Mouse (Mus musculus): ENCODE measurements around the gene Slitrk1. TPM values are rescaled to one million over a fixed set of nuclear protein-coding genes. Genes with fewer than 3 reads are reported as not detected.

Gene Slitrk1
- not detected for total RNA-seq (2018; cell fraction: chromatin; rRNA removed)
- not detected for total RNA-seq (2018; cell fraction: cytosol; rRNA removed)
- total RNA-seq (2018; cell fraction: nucleus; rRNA removed), result not detected
- not detected in 3 replicates for polyA plus RNA-seq (2018)

- 6% methylated on average over 24 of the region's 25 CpGs for WGBS (ENCODE audit: missing documents)
- no peak within 1 kb of the TSS for H3K4me3 ChIP-seq (ENCODE audit: inconsistent target)
- H3K79me2 ChIP-seq (ENCODE audit: inconsistent target), result no peaks in the 10 kb centered on the region
- H3K27ac ChIP-seq, result no peak within 1 kb of the TSS
- H3K36me3 ChIP-seq (ENCODE audit: inconsistent target), result no peaks in the 10 kb centered on the region
These were observed at the start of gene Slitrk1 for GRCm38 (mm10) chr14:108913714-108914263. TSS of gene Slitrk1 (minus strand) at chr14:108914158.

GRCm38 (mm10) chr14:108935777-108936176, 21.8 kb upstream of the Slitrk1 start:
- Histone ChIP-seq H3K4me3 (ENCODE audit: inconsistent target) (no peak overlapping the region), H3K27ac (no peak overlapping the region), H3K79me2 (ENCODE audit: inconsistent target) (no peaks in the 10 kb centered on the region), H3K36me3 (ENCODE audit: inconsistent target) (no peaks in the 10 kb centered on the region)
- 20% methylated on average over 1 of the region's 1 CpGs for WGBS (ENCODE audit: missing documents)

- no peaks in the 10 kb centered on the region for H3K36me3 ChIP-seq (ENCODE audit: inconsistent target)
- no peaks in the 10 kb centered on the region for H3K79me2 ChIP-seq (ENCODE audit: inconsistent target)
- H3K27ac ChIP-seq, result no peak overlapping the region
- 26% methylated on average over 12 of the region's 16 CpGs for WGBS (ENCODE audit: missing documents)
- H3K4me3 ChIP-seq (ENCODE audit: inconsistent target), result no peak overlapping the region
These were observed 378 bp upstream of the Slitrk1 start for GRCm38 (mm10) chr14:108914336-108914735.

GRCm38 (mm10) chr14:108912876-108913490, 975 bp downstream of the Slitrk1 start:
- 9% methylated on average over 18 of the region's 21 CpGs for WGBS (ENCODE audit: missing documents)
- Histone ChIP-seq H3K27ac (no peak overlapping the region), H3K4me3 (ENCODE audit: inconsistent target) (no peak overlapping the region), H3K79me2 (ENCODE audit: inconsistent target) (no peaks in the 10 kb centered on the region), H3K36me3 (ENCODE audit: inconsistent target) (no peaks in the 10 kb centered on the region)

GRCm38 (mm10) chr14:108912021-108912875, 1.7 kb downstream of the Slitrk1 start:
- Histone ChIP-seq H3K79me2 (ENCODE audit: inconsistent target) (no peaks in the 10 kb centered on the region), H3K27ac (no peak overlapping the region), H3K4me3 (ENCODE audit: inconsistent target) (no peak overlapping the region), H3K36me3 (ENCODE audit: inconsistent target) (no peaks in the 10 kb centered on the region)
- 7% methylated on average over 24 of the region's 24 CpGs for WGBS (ENCODE audit: missing documents)

- 7% methylated on average over 24 of the region's 24 CpGs for WGBS (ENCODE audit: missing documents)
- H3K4me3 ChIP-seq (ENCODE audit: inconsistent target), result no peak overlapping the region
- H3K27ac ChIP-seq, result no peak overlapping the region
- H3K79me2 ChIP-seq (ENCODE audit: inconsistent target), result no peaks in the 10 kb centered on the region
- H3K36me3 ChIP-seq (ENCODE audit: inconsistent target), result no peaks in the 10 kb centered on the region
These were observed 2.7 kb downstream of the Slitrk1 start for GRCm38 (mm10) chr14:108911138-108911841.

- H3K36me3 ChIP-seq (ENCODE audit: inconsistent target), result no peaks in the 10 kb centered on the region
- H3K4me3 ChIP-seq (ENCODE audit: inconsistent target), result no peak overlapping the region
- 7% methylated on average over 18 of the region's 19 CpGs for WGBS (ENCODE audit: missing documents)
These were observed 3.4 kb downstream of the Slitrk1 start for GRCm38 (mm10) chr14:108910449-108911137.

GRCm38 (mm10) chr14:108909336-108909953, 4.5 kb downstream of the Slitrk1 start:
- H3K36me3 ChIP-seq (ENCODE audit: inconsistent target), result no peaks in the 10 kb centered on the region
- no peaks in the 10 kb centered on the region for H3K79me2 ChIP-seq (ENCODE audit: inconsistent target)
- H3K27ac ChIP-seq, result no peak overlapping the region
- H3K4me3 ChIP-seq (ENCODE audit: inconsistent target), result no peak overlapping the region
- WGBS (ENCODE audit: missing documents), result 41% methylated on average over 6 of the region's 6 CpGs

More at GRCm38 (mm10) chr14:108910449-108911137, 3.4 kb downstream of the Slitrk1 start:
- Histone ChIP-seq H3K79me2 (ENCODE audit: inconsistent target) (no peaks in the 10 kb centered on the region), H3K27ac (no peak overlapping the region)

GRCm38 (mm10) chr14:108898601-108899000, 15.4 kb downstream of the Slitrk1 start:
- no peak overlapping the region for H3K4me3 ChIP-seq (ENCODE audit: inconsistent target)
- H3K27ac ChIP-seq, result no peak overlapping the region
- no peaks in the 10 kb centered on the region for H3K36me3 ChIP-seq (ENCODE audit: inconsistent target)
- WGBS (ENCODE audit: missing documents), result 83% methylated on average over 7 of the region's 7 CpGs
- no peaks in the 10 kb centered on the region for H3K79me2 ChIP-seq (ENCODE audit: inconsistent target)

GRCm38 (mm10) chr14:108895456-108895855, 18.5 kb downstream of the Slitrk1 start:
- 46% methylated on average over 2 of the region's 2 CpGs for WGBS (ENCODE audit: missing documents)
- H3K36me3 ChIP-seq (ENCODE audit: inconsistent target), result no peaks in the 10 kb centered on the region

GRCm38 (mm10) chr14:108867816-108868215, 46.1 kb downstream of the Slitrk1 start:
- H3K79me2 ChIP-seq (ENCODE audit: inconsistent target), result no peaks in the 10 kb centered on the region
- H3K36me3 ChIP-seq (ENCODE audit: inconsistent target), result no peaks in the 10 kb centered on the region
- no peak overlapping the region for H3K27ac ChIP-seq
- H3K4me3 ChIP-seq (ENCODE audit: inconsistent target), result no peak overlapping the region

More at GRCm38 (mm10) chr14:108895456-108895855, 18.5 kb downstream of the Slitrk1 start:
- no peak overlapping the region for H3K27ac ChIP-seq
- no peak overlapping the region for H3K4me3 ChIP-seq (ENCODE audit: inconsistent target)
- no peaks in the 10 kb centered on the region for H3K79me2 ChIP-seq (ENCODE audit: inconsistent target)

GRCm38 (mm10) chr14:108864631-108865030, 49.3 kb downstream of the Slitrk1 start:
- Histone ChIP-seq H3K27ac (no peak overlapping the region), H3K36me3 (ENCODE audit: inconsistent target) (no peaks in the 10 kb centered on the region), H3K79me2 (ENCODE audit: inconsistent target) (no peaks in the 10 kb centered on the region), H3K4me3 (ENCODE audit: inconsistent target) (no peak overlapping the region)

GRCm38 (mm10) chr14:108859310-108859709, 54.6 kb downstream of the Slitrk1 start:
- 83% methylated on average over 1 of the region's 1 CpGs for WGBS (ENCODE audit: missing documents)
- Histone ChIP-seq H3K79me2 (ENCODE audit: inconsistent target) (no peaks in the 10 kb centered on the region), H3K27ac (no peak overlapping the region), H3K4me3 (ENCODE audit: inconsistent target) (no peak overlapping the region), H3K36me3 (ENCODE audit: inconsistent target) (no peaks in the 10 kb centered on the region)

Data from macrophage (primary cell).